Mouse (Mus musculus): ENCODE data around the gene Ldlrad3.

Ldlrad3 gene

DNA sequence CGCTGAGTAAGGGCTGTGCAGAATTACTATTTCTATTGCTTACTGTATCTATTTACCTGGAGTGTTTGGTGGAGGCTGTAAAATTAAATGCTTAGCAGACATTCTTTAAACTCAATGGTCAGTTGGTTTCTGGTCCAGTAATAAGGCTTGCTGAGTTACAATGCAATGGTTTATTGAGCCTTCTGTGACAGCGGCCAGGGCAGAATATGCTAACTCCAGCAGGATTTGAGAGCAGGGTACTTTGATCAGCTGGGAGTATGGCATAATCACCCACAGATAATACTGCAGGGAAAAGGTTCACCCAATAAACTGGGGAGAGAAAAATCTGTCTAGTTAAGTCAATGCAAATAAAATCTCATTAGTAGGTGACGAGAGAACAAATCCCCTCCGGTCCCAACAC, 220.2 kb downstream of the Ldlrad3 start:
- no peak for DNase-seq (ENCODE audit: low spot score in 2 of 2)

DNA sequence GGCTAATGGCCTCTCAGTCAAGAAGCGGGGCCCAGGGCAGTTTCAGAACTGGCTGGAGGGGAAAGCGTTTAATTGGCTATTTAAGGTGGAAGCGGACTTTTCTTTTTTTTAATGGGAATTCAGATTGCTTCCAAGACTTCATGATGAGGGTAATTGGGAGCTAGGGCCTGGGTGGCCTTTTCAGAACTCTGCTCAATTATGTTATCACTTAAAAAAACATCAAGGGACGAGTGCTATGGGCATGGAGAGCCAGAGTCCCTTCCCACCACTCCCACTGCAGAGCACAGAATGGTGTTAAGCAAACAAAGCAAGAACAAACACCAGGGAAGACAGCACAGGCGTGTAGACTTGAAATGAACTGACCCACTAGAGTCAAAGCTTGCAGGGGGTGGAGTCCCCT, 220.7 kb downstream of the Ldlrad3 start:
- no peak for DNase-seq (ENCODE audit: low spot score in 2 of 2)

DNA sequence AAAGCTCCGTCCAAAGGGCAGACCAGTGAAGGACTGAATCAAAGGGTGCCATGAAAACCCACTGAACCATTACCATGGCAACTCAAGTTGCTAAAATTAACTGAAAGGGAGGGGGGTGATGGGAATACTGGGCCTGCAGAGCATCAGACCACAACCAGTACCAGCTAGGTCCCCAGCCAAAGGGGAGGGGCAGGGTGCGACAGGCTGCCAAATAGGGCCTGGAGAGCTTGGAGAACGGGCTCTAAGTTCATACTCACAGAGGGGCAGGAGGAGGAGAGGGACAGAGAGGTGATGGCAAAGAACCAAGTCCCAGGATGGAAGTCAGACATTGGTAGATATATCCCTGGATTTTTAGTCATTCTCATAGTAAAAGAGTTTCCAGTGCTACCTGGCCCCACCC, 222.8 kb downstream of the Ldlrad3 start:
- DNase-seq (ENCODE audit: low spot score in 2 of 2): no peak

DNA sequence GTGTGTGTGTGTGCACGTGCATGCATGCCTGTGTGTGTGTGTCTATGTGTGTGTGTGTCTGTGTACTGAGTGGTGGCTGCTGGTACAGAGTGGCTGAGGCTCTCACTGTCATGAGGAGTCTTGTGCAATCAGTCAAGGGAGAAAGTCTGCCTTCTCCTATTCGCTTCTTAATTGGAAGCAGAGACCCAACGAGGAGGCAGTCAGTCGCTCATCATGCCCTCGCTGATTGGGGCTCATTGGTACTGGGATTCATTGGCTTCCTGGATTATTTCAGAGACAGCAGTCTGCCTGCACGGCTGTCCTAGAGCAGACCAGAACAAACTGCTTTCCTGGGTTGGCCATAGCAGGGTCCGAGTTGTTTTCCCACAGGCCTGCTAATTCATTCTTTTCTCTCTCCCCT, 223.8 kb downstream of the Ldlrad3 start:
- no peak for DNase-seq (ENCODE audit: low spot score in 2 of 2)

DNA sequence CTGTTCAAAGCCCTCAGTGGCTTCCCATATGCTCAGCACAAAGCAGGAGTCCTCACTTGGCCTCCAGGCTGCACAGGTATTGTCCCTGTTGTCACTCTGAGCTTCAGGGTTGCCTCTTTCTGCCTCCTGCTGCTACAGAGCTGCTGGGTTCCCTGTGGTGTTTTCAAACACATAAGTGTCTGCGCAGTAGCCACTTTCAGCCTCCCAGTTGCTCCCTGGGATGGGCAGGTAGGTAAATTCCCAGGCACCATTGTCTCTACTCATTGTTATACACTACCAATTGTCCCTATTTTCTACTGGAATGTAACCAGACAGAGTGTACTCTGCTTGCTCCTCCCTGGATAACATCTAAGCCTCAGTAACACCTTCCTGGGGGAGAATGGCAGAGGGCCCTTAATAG, 224.8 kb downstream of the Ldlrad3 start:
- DNase-seq (ENCODE audit: low spot score in 2 of 2): no peak

DNA sequence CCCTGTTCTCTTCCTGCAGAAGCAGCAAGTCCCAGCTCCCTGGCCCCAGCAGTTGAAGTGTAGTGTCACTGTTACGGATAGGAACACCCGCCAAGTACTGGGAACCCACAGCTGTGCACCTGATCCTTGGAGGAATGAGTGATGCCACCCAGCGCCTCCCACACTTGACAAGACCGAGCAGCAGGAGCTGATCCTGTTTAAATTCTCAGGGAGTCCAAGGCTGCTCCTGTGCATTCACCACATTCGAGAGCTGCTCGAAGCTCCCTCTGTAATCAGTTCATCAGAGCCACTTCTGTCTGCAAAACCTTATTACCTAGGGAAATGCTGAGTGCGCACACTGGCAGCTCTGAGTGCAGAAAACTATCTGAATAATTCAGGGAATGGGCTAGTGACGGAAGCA, 225.5 kb downstream of the Ldlrad3 start:
- DNase-seq (ENCODE audit: low spot score in 2 of 2): peak in 1 of 2 experiments; percentile 39

DNA sequence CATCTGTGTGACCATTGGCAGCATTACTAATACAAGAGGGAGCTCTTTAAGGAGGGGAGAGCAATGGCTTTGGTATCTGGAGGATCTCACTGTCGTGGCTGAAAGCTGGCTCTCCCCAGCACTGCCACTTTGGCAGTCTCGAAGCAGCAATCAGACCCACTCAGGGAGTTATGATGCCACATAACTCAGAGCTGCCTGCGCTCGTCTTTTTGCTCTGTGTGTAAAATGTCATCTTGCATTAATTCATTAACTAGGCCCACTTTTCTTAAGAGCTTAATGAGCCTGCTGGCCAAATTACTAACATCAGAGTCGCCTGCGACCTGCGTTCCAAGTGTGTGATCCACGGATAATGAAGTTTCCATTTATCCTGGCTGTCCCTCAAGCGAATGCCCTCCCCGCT, 230.1 kb downstream of the Ldlrad3 start:
- DNase-seq (ENCODE audit: low spot score in 2 of 2): no peak

DNA sequence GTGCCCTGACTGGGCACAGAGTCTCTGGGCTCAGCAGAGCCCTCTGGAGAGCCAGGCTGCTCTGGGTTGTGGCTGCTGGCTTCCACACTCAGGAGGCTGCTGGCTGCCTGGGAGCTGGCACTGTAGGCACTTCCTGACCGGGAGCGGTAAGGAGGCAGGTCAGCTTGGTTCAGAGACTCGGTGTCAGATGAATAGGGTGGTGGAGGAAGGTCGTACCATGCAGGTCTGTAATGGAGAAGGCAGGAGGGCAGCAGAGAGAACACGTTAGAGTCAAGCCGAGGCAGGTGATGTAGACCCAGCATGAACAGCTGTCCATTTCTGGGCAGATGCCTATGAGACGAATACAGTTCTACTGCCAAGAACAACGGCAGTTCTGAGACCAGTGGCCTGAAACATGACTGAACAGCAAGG, 233.2 kb downstream of the Ldlrad3 start:
- DNase-seq (ENCODE audit: low spot score in 2 of 2): no peak

DNA sequence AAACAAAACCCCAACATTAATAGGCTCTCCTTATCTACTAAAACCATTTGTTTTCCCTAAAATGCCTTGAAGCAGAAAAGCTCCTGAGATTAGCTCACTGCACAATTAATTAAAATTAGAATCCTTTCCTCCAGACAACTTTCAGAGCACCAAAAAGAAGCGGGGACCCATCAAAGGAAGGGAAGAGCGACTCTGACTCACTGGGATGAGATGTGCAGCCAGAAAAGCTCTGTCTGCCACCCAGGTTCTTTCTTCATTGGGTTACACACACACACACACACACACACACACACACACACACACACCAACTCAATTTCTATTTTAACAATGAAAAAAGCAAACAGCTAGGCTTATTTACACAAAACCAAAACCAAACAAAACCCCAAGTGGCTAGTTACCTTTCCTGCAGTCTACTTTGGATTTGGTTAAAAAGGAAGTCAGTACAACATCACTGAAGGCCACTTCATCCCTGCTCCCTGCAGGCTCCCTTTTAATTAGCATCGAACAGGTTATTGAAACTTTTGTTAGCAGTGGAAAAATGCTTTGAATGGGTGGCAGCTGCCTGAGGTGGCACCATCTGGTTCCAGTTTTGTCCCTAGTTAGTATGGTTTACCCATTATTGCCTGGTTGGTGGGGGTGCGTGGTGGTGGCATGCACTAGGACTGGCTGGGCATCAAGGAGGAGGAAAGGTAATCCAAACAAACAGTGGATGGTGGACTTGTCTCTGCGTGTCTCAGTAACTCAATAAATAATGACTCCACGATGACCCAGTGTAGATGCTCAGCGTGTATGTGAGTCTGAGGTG, 235.3 kb downstream of the Ldlrad3 start:
- DNase-seq (ENCODE audit: low spot score in 2 of 2): no peak

DNA sequence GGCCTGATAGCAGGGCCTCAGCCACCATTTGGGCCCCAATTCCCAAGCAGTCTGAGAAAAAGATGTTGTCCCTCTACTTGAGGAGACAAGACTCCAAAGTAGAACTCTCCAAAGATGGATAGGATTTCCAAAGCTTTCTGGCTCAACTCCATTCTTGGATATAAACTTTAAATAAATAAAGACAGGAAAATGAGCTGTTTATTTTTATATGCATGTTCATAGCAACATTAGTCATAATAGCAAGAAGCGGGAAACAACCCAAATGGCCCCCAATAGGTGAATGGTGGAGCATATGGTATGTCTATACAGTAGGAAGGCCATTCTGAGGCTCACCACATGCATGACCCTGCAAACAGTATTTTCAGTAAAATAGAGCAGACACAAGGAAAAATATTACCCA, 251.2 kb downstream of the Ldlrad3 start:
- no peak for DNase-seq (ENCODE audit: low spot score in 2 of 2)

DNA sequence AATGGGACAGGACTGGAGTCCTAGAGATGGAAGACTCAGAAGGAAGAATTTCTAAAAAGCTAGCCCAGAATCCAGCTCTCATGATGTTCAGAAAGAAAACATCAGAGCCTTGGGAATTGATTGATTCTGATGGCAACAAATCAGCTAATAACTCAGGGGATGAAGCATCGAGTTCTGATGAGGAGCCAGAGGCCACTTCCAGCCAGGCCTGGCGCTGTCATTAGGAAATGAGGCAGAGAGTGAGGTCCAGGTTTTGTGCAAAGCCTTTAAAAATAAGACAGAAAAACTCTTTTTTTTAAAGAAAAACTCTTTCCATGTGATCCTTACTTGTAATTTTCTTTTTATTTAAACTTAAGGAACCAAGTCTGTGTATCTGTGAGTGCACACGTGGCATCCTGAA, 252.9 kb downstream of the Ldlrad3 start:
- no peak for DNase-seq (ENCODE audit: low spot score in 2 of 2)

DNA sequence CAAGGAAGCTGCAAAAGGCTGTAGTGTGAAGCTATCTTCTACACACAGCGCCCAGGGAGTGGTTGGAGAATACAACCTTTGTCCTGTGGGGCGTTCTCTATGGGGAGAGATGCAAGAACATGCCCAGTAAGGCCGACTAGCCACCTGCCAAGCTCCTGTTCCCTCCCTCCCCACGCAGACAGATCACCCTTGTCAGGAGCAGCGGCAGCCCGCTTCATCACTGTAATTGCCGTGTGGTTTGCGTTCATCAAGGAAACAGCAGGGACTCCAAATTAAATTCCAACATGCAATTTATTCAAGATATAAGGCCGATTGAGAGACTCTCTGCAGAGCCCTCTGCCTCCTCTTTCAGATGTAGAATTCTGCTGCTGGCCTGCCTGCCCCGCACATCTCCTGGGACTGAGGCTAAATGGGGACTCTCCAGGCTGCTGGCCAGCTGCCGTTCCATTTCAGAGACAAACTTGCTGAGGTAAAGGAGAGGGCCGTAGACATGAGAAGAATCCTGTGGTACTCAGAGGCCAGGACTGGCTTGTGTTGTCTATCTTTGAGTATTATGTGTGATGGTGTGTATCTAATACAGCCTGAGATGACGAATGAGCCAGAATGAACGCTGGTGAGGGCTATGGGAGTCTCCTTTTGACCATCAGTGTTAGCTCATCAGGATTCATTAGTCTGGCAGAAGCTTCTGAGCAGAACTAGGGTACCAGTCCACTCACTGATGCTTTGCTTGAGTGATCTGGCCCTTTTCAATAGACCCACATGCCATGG, 253.8 kb downstream of the Ldlrad3 start:
- no peak for DNase-seq (ENCODE audit: low spot score in 2 of 2)

DNA sequence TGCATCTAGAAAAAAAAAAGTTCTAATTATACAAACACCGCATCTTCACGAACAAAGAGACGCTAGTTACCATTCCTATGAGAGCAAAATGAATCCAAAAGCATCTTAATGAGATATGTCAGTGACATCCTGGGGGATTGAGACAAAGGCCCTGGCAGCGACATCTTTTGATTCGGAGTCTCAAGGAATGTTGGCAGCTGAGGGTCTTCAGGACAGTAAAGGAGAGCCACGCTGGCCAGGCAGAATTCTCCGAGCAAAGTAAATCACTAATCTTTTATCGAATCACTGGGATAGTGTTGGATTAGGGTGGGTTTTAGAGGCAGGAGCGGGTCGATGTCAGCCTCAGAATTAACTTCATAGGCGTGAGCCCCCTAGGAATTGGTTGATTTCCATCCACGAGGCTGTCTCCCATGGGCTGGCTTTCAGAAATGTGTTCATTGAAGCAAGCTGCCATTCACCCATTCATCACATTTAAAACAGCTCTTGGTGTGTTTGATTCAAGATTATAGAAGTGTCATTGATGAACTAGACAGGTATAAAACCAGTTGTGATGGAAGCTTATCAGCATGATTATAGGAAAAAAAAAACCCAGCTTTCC, 260.5 kb downstream of the Ldlrad3 start:
- no peak for DNase-seq (ENCODE audit: low spot score in 2 of 2)

DNA sequence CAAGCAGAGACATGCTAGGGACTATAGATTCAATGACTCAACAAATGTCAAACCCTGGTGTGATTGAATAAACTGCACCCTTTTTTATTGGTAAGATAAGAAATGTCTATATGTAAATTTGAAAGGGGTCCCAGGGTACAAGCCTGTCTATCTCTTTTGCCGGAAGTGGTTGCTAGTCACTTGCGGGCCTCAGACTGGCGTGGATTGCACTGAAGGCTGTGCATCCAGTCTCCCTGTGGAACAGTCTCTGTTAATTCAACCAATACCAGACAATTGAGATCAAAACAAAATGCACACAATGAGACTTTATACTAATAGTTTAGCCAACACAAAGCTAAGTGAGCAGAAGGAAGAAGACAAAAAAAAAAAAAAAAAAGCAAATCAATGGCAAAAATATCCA, 261.0 kb downstream of the Ldlrad3 start:
- no peak for DNase-seq (ENCODE audit: low spot score in 2 of 2)

DNA sequence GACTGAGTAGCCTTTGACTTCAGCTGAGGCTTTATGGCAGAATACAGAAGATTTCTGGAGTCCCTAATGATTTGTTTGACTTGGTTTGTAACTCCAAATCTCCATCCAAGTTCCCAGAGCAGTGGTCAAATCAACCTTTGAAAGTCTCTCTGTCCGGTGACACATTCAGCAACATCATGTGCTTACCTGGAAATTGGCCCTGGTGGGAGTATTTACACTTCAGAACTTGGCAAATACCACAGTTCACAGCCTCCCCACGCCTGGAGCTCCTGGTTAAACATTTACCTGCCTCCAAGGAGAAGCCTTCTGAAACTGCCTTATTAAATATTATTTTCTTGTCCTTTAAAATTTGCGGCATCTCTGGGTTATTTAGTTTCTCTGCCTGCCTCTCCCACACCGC, 263.0 kb downstream of the Ldlrad3 start:
- DNase-seq (ENCODE audit: low spot score in 2 of 2): no peak

DNA sequence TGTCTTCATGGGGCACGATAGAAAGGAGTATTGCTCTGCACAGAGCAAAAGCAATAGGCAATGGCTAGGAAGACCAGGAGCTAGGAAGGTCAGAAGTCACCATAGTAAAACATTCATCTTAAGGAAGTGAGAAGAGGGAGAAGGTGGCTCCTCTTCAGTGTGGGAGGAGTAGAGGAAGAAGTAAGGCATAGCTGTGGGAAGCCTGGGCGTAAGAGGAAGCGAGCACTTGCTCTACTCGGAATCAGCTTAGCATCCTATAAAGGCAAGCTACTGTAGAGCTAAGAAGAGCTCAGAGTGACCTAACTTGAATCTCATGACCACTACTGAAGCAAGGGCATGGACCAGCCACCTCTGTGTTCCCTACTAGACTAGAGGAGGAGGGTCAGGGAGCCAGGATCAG, 263.9 kb downstream of the Ldlrad3 start:
- no peak for DNase-seq (ENCODE audit: low spot score in 2 of 2)

DNA sequence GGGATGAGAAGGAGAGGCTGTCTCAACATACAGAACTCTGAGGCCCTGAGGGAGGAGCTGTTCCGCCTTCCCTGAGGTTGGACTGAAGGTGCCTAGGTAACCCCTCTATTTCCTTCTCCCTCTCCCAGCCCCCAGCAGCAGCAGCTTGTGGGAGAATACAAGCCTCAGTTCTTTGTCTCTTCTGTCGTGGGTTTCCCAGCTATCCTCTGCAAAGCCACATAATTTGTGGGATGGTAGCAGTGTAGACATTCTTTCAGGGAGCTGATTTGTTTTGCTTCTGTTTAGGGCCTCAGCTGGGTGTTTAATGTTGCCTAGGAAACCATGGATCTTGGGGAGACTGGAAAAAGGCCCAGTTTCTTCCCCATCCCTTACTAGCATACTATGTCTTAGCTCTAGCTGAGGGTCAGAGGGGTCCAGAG, 266.0 kb downstream of the Ldlrad3 start:
- DNase-seq (ENCODE audit: low spot score in 2 of 2): no peak

DNA sequence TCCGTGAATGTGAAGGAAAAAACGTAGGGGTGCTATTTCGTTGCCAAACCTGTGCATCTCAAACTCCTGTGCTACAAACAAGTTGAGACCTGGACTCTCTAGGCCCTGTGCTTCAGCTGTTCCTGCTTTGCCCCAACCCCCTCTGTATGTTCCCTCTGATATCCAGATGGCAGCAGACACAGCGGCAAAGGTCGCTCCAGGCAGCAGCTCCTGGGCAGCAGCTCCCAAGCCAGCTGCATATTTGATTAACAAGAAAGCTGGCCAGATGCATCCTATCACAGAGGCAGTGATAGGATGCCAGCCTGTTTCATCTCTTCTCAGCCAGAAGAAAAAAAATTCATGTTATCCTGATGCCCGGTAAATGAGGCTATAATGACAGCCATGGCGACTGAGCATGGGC, 267.7 kb downstream of the Ldlrad3 start:
- no peak for DNase-seq (ENCODE audit: low spot score in 2 of 2)

DNA sequence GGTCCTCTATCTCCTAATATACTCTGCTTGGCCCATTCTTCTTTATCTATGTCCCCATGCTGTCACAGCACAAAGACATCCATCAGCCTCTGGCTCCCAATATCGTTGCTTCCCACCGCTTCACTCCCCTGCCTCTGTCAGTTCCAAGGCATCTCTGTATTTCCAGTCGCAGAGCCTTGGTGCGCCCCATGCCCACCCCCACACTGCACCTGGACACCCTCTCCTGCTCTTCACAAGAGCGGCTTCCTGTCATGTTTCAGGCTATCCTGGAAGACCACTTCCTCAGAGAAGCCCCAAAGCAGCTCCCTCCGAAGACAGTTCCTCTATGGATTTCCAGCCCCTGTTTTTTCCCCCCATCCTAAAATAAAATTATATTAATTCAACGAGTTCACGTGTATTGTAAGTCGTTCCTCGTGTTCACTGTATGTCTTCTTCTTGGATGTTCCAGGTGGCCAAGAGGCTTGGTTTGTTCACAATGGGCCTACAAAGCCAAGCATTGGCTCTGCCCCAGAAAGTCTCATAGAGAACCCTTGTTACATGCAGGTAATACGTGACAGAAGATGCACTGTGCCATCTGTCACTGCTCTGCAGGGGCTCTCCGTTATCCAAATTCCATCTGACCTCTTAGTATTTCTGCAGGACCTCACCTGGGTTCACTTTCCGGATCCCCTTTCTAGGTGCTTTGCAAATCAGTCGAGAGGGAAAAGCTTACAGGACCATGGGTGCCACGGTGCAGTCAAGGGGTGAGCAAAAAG, 276.7 kb downstream of the Ldlrad3 start:
- no peak for DNase-seq (ENCODE audit: low spot score in 2 of 2)

DNA sequence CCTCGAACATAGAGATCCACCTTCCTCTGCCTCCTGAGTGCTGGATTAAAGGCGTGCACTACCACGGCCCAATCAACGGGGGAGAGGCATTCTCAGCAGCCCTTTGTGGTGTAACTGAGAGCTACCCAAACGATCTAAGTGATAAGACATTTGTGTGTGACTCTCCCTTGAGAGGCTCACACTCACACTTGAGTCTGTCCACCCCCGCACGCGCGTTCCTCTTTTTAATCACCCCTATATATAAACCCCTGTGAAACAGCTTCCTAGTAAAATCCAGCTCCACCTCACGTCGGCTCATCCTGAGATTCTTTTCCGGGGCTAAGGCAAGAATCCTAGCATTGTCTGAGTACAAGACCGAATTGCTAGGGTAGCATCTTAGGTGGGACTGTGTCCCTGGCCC, 277.4 kb downstream of the Ldlrad3 start:
- DNase-seq (ENCODE audit: low spot score in 2 of 2): peak; percentile 70 to 72

DNA sequence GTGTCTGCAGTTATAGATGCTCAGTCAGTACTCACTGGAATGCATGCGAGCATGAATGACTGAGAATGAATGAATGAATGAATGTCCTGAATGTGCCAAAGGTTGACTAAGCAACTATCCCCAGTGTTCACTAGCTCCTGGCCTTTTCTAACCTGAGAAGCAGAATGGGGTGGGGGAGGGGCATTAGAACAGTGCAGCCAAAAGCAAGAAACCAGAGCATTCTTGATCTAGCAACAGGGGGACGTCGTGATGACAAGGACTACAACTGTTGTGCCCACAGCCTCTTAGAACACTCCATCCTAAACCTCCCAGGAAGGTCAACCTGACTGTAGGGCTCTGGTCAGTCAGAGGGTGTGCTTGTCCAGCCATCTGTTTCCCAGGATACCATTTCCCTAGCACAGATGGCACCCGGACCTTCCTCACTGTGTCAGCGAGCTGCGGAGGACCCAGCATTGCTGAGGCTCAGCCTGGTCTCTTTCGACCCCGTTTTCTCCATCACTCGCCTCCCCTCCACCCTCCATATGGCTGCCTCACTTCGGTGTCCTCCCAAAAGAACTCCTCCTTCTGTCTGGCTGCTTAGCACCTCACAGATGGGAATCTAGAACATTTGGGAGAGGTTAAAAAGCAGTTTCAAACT, 278.7 kb downstream of the Ldlrad3 start:
- peak; percentile 27 to 41 for DNase-seq (ENCODE audit: low spot score in 2 of 2)

DNA sequence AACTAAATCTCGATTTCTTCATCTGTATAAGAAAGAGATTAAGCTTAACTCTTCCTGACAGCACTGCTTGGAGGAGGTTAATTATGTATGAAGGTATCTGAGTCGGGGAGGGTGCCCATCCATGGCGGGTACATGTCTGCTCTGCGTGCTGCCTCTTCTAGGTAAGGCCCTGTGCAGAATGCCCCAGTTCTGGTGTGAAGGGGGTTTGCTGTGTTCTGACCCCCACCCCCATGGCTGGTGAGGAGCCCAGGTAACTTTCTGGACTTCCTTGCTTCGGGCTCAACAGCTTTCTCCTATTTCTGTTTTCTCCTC, 279.9 kb downstream of the Ldlrad3 start:
- no peak for DNase-seq (ENCODE audit: low spot score in 2 of 2)
